Comparison of ENCODE assay signal across 13 mouse cellular contexts in genomic region chr10:39958266-39958665, GRCm38 (mm10). TPM values are rescaled to one million over a fixed set of nuclear protein-coding genes. Genes with fewer than 3 reads are reported as not detected.
DNase-seq lines count a peak whose midpoint lies in the region; ATAC-seq and TF ChIP-seq lines count a peak whose summit lies in the region.
"Had no signal": no experiment of that assay in that cellular context is flagged by ENCODE, and none has a peak within 500 bp of the region (broad histone marks: within the 10 kb centered on the region; RNA-seq: fewer than 3 reads in every experiment).

No protein-coding gene starts in this region.

- no peaks in the 10 kb centered on the region for H3K27me3 ChIP-seq in kidney, postnatal 0 days (ENCODE audit: insufficient read depth, low read length)
- H3K27me3 ChIP-seq in thymus, adult 2 months (ENCODE audit: control insufficient read depth, insufficient read depth, low read length): no peaks in the 10 kb centered on the region

- WGBS in kidney, postnatal 0 days: 40% methylated on average over 4 of the region's 4 CpGs
- 36% methylated on average over 4 of the region's 4 CpGs for WGBS in thymus, adult 2 months

- no peak overlapping the region for H3K4me3 ChIP-seq in kidney, postnatal 0 days (replicated peaks; ENCODE audit: low read depth, low read length)
- no peak overlapping the region for H3K4me3 ChIP-seq in thymus, adult 2 months (ENCODE audit: control insufficient read depth, insufficient read depth, low read length)
- H3K4me3 ChIP-seq: embryonic facial prominence, embryonic 12.5 days; neural tube, embryonic 13.5 days had no signal

- peak; percentile 72 for TF ChIP-seq CTCF in kidney, postnatal 0 days (IDR thresholded peaks at IDR 0.05; ENCODE audit: low read depth)
- TF ChIP-seq CTCF in thymus, adult 2 months (IDR thresholded peaks at IDR 0.05; ENCODE audit: borderline replicate concordance, control insufficient read depth, extremely low read depth, insufficient read depth, low read length, poor library complexity): no peak

- no peak for TF ChIP-seq POLR2A in thymus, adult 2 months (IDR thresholded peaks at IDR 0.05; ENCODE audit: control insufficient read depth, extremely low read depth, insufficient read depth, low read length, poor library complexity)

- no peaks in the 10 kb centered on the region for H3K36me3 ChIP-seq in kidney, postnatal 0 days (ENCODE audit: insufficient read depth, low read length)
- H3K36me3 ChIP-seq in thymus, adult 2 months (ENCODE audit: control insufficient read depth, insufficient read depth, low read length): no peaks in the 10 kb centered on the region
- H3K36me3 ChIP-seq: embryonic facial prominence, embryonic 12.5 days; neural tube, embryonic 13.5 days had no signal

- DNase-seq in embryo, embryonic 10 days (ENCODE audit: low spot score): peak; percentile 24
- DNase-seq in embryo, embryonic 9.5 days (ENCODE audit: extremely low spot score): no peak
- peak; percentile 59 for DNase-seq in kidney, postnatal 0 days (ENCODE audit: low spot score)
- no peak for DNase-seq in kidney, adult 9 months
- DNase-seq in thymus, postnatal 0 days (ENCODE audit: low spot score): peak; percentile 33
- no peak for DNase-seq in thymus, adult 2 months
- DNase-seq in spleen, postnatal 10 days (ENCODE audit: low spot score in 2 of 2): no peak
- no peak for DNase-seq in MN1 (ENCODE audit: low spot score)
- DNase-seq: adrenal gland, adult 8-10 months; spleen, adult 18-20 months had no signal

- no peak for ATAC-seq in kidney, postnatal 0 days (replicated peaks; ENCODE audit: low FRiP score, low read depth)

- no peak overlapping the region for H3K9ac ChIP-seq in kidney, postnatal 0 days (ENCODE audit: low read depth, low read length)
- H3K9ac ChIP-seq: embryonic facial prominence, embryonic 12.5 days; neural tube, embryonic 13.5 days had no signal

- no peaks in the 10 kb centered on the region for H3K9me3 ChIP-seq in kidney, postnatal 0 days (replicated peaks; ENCODE audit: low read length)
- H3K9me3 ChIP-seq: embryonic facial prominence, embryonic 12.5 days; neural tube, embryonic 13.5 days had no signal

- no peak overlapping the region for H3K4me2 ChIP-seq in kidney, postnatal 0 days (ENCODE audit: low read length)
- H3K4me2 ChIP-seq: embryonic facial prominence, embryonic 12.5 days; neural tube, embryonic 13.5 days had no signal

- no peak overlapping the region for H3K27ac ChIP-seq in kidney, postnatal 0 days
- no peak overlapping the region for H3K27ac ChIP-seq in thymus, adult 2 months (ENCODE audit: control insufficient read depth, insufficient read depth, low read length)
- H3K27ac ChIP-seq: embryonic facial prominence, embryonic 12.5 days; neural tube, embryonic 13.5 days had no signal

- H3K4me1 ChIP-seq in kidney, postnatal 0 days (replicated peaks; ENCODE audit: insufficient read depth, low read length): no peaks in the 10 kb centered on the region
- H3K4me1 ChIP-seq in thymus, adult 2 months (replicated peaks; ENCODE audit: control insufficient read depth, insufficient read depth, low read length): peaks cover 6% of the 10 kb centered on the region; the same call in 1 of the 2 replicates

RNA-seq across cellular contexts. Expression of gene Mfsd4b3, which starts 1.7 kb away (rescaled TPM):
- polyA plus RNA-seq in kidney, postnatal 0 days (2015; fragmentation: Nextera tagmentation; extraction: Ambion mirVana): 7.8 and 8.7 TPM in 2 replicates
- polyA plus RNA-seq in thymus, postnatal 0 days (2015; fragmentation: Nextera tagmentation; extraction: Ambion mirVana): 1.5 and 2.3 TPM in 2 replicates
- 0.82 and 1.2 TPM in 2 replicates for polyA plus RNA-seq in thymus, adult 2 months (2012; rRNA removed)

RNA-seq across cellular contexts. Expression of gene Mfsd4b5, which starts 28.2 kb away (rescaled TPM):
- polyA plus RNA-seq in kidney, postnatal 0 days (2015; fragmentation: Nextera tagmentation; extraction: Ambion mirVana): 11.8 and 13.3 TPM in 2 replicates
- 0.19 and 0.22 TPM in 2 replicates for polyA plus RNA-seq in thymus, postnatal 0 days (2015; fragmentation: Nextera tagmentation; extraction: Ambion mirVana)
- polyA plus RNA-seq in thymus, adult 2 months (2012; rRNA removed): 0.19 and 0.59 TPM in 2 replicates
- polyA plus RNA-seq: neural tube, embryonic 13.5 days had no signal

RNA-seq across cellular contexts. Expression of gene Mfsd4b2, which starts 31.5 kb away (rescaled TPM):
- polyA plus RNA-seq in kidney, postnatal 0 days (2015; fragmentation: Nextera tagmentation; extraction: Ambion mirVana): not detected in 2 replicates
- 0.14 and 0.16 TPM in 2 replicates for polyA plus RNA-seq in thymus, postnatal 0 days (2015; fragmentation: Nextera tagmentation; extraction: Ambion mirVana)
- 0.23 and 0.26 TPM in 2 replicates for polyA plus RNA-seq in thymus, adult 2 months (2012; rRNA removed)
- polyA plus RNA-seq: lung, embryonic 16.5 days; neural tube, embryonic 13.5 days had no signal

RNA-seq across cellular contexts. Expression of gene Mfsd4b4, which starts 59.2 kb away (rescaled TPM):
- 4.6 and 5.3 TPM in 2 replicates for polyA plus RNA-seq in kidney, postnatal 0 days (2015; fragmentation: Nextera tagmentation; extraction: Ambion mirVana)
- polyA plus RNA-seq in thymus, postnatal 0 days (2015; fragmentation: Nextera tagmentation; extraction: Ambion mirVana): 5.3 and 5.9 TPM in 2 replicates
- 4.1 and 4.9 TPM in 2 replicates for polyA plus RNA-seq in thymus, adult 2 months (2012; rRNA removed)

Comparison
In these comparisons a context has a peak if more than half of its experiments do, and no peak if none do; other contexts are left out.
1. DNase-seq: peak in embryo, embryonic 10 days (single experiment), kidney, postnatal 0 days (single experiment) and thymus, postnatal 0 days (single experiment); none in embryo, embryonic 9.5 days (single experiment), kidney, adult 9 months (single experiment), thymus, adult 2 months (single experiment), spleen, postnatal 10 days (0 of 2) and MN1 (single experiment).